Mouse (Mus musculus) heart, postnatal 0 days (tissue): ENCODE measurements around the gene Vash1. TPM values are rescaled to one million over a fixed set of nuclear protein-coding genes. Genes with fewer than 3 reads are reported as not detected.

ENCODE experiments used
- ATAC-seq: fragments of 200-750 bp; cut with Nextera tagmentation; 2 replicates; pipeline ENCODE4 v1.8.0; 2017; ENCODE audit warnings: low read depth, moderate number of reproducible peaks, moderate library complexity; ENCODE audit not compliant: insufficient read depth
- DNase-seq: peaks from one replicate; pipeline ENCODE4 v3.0.0-alpha.2; 2016; ENCODE audit warnings: low spot score
- H3K27ac ChIP-seq: fragments of 300-500 bp; sonication (generic); 2 replicates; pipeline ENCODE4 v1.5.1; 2014; ENCODE audit warnings: low read depth, mild to moderate bottlenecking
- H3K27me3 ChIP-seq: fragments of 300-500 bp; sonication (generic); 2 replicates; pipeline ENCODE4 v1.6.1; 2014; ENCODE audit warnings: low read length, mixed read lengths; ENCODE audit not compliant: control insufficient read depth, insufficient read depth
- H3K36me3 ChIP-seq: fragments of 300-500 bp; sonication (generic); replicated peaks from 2 replicates; pipeline ENCODE4 v1.6.1; 2014; ENCODE audit warnings: low read length, mixed read lengths; ENCODE audit not compliant: control insufficient read depth, insufficient read depth
- H3K4me1 ChIP-seq: fragments of 300-500 bp; sonication (generic); 2 replicates; pipeline ENCODE4 v1.6.1; 2014; ENCODE audit warnings: antibody characterized with exemption; ENCODE audit not compliant: control insufficient read depth, insufficient read depth
- H3K4me2 ChIP-seq: fragments of 300-500 bp; sonication (generic); 2 replicates; pipeline ENCODE4 v1.6.1; 2014; ENCODE audit warnings: low read depth, mild to moderate bottlenecking, low read length, moderate library complexity
- H3K4me3 ChIP-seq: fragments of 300-500 bp; sonication (generic); 2 replicates; pipeline ENCODE4 v1.5.1; 2014; ENCODE audit warnings: low read depth, low read length
- H3K9ac ChIP-seq: fragments of 300-500 bp; sonication (generic); replicated peaks from 2 replicates; pipeline ENCODE4 v1.6.1; 2014; ENCODE audit warnings: low read depth, low read length, mixed read lengths
- H3K9me3 ChIP-seq: fragments of 300-500 bp; sonication (generic); replicated peaks from 2 replicates; pipeline ENCODE4 v1.6.1; 2016; ENCODE audit warnings: low read length; ENCODE audit not compliant: control insufficient read depth
- CTCF ChIP-seq: IDR thresholded peaks from 2 replicates; pipeline ENCODE4 v1.5.1; 2016; ENCODE audit warnings: antibody characterized with exemption, control low read depth, low read depth
- EP300 ChIP-seq: IDR thresholded peaks from 2 replicates; pipeline ENCODE4 v1.6.1; 2016; ENCODE audit warnings: antibody characterized with exemption, low read depth
- WGBS: fragments of 180-500 bp; shearing (Covaris S2); extraction: QIAGEN DNeasy Blood & Tissue Kit; methylation state at CpG from one replicate; pipeline ENCODE4 v1.1.7; 2014; 5-methylcytosine and 5-hydroxymethylcytosine counted together
- polyA plus RNA-seq: library from polyadenylated mRNA; unstranded; fragments of >200 nt; fragmentation: Nextera tagmentation; extraction: Ambion mirVana; gene quantifications from 2 replicates; pipeline ENCODE4 v1.2.1, GENCODE M21; 2015
- total RNA-seq: library from RNA; depleted of rRNA; stranded (reverse); fragments of >200 nt; gene quantifications from 2 replicates; pipeline ENCODE4 v1.2.3, GENCODE M21; 2014; ENCODE audit warnings: low replicate concordance

Gene Vash1
- total and polyA plus RNA-seq, 2 experiments from 2014 or later, result 8.9 to 35.0 TPM

DNA sequence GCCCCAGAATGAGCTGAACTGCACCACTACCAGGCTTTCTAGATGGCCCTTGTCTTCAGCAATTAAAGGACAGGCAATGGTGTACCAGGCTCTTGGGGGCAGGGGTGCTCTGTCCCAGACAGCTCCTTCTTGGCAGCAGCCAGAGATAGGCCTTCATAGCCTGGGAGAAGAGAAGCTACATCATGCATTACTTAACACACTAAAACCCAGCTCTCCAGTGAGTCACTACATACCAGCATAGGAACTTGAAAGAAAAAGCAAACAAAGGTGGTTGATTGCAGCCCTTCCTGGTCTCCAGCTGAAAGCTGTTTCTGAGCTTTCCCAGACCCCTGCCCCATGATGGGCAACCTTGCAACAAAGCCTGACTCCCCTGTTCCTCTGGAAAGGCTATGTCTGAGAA is 20.0 kb downstream of the Vash1 start:
- DNase-seq, result no peak
- Histone ChIP-seq H3K4me1 (no peaks in the 10 kb centered on the region), H3K27ac (no peak overlapping the region), H3K4me3 (no peak overlapping the region), H3K4me2 (no peak overlapping the region), H3K9me3 (no peaks in the 10 kb centered on the region), H3K36me3 (peaks cover 19% of the 10 kb centered on the region), H3K9ac (no peak overlapping the region), H3K27me3 (no peaks in the 10 kb centered on the region)
- TF ChIP-seq CTCF (no peak), EP300 (no peak)
- no peak for ATAC-seq

DNA sequence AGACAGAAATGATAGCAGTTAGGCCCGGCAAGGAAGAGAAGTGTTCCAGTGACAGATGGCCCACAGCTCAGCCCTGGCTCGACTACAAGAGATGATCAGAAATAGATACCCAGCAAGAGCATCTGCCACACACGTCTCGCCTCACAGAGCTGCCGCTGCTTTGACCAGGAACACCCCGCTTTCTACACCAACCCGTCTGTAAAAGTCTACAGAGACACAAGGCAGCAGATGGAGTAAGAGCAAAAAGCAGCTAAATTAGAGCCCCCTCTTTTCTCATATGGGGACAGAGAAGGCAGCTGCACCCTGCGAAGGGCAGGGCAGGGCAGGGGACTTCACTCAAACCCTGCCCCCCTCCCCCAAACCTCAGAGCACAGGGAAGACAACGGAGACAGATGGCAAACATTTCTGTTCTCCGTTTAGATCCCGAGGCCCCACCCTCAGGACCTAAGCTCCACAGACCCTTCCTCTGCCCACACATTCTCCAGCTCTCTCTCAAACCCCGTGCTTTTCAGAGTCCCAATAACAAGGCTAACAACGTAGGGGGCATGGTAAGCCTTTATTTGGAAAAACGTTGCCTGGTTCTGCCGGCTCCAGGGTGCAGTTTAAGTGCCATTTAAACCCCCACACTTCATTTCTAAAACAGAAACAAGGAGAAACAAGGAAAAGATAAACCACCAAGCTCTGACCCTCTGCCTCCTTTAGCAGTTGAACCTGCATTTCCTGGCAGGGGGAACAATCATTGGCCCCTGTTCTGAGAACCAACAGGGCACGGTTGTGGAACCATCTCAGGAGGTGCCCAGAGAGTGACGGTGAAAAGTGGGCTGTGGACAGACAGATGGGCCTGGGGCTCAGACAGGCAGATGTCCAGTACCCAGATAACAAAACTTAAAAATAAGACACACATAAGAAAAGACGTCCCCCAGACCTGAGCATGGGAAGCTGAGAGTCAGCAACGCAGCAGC is 21.7 kb downstream of the Vash1 start:
- peaks cover 36% of the 10 kb centered on the region for H3K36me3 ChIP-seq
- no peak overlapping the region for H3K9ac ChIP-seq
- WGBS, result 43% methylated on average over 19 of the region's 19 CpGs
- H3K27me3 ChIP-seq, result no peaks in the 10 kb centered on the region
- no peak overlapping the region for H3K4me2 ChIP-seq
- no peak overlapping the region for H3K4me3 ChIP-seq
- no peak overlapping the region for H3K27ac ChIP-seq
- ATAC-seq (no peak), DNase-seq (no peak)
- no peaks in the 10 kb centered on the region for H3K9me3 ChIP-seq
- TF ChIP-seq CTCF (no peak), EP300 (no peak)
- H3K4me1 ChIP-seq, result no peaks in the 10 kb centered on the region

DNA sequence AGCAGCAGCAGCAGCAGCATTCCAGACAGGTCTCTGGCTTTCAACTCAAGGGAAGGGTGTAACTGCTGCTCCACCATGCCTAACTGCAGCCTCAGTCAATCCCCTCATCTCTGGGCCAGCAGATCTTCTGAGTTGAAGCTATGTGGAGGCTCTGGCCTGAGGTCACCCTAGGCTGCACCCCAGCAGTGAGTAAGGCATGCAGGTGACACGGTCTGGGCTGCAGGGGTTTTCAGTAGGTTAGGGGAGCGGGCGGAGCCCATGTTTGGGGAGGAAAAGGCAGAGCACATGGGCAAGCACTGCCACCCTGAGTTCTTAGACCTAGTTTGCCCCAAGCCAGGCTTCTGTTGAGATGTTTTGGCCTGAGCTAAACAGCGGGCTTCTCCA is 22.4 kb downstream of the Vash1 start:
- no peak for TF ChIP-seq EP300
- TF ChIP-seq CTCF, result no peak
- no peak for ATAC-seq
- no peak for DNase-seq
- H3K4me1 ChIP-seq, result no peaks in the 10 kb centered on the region
- 79% methylated on average over 4 of the region's 4 CpGs for WGBS
- no peaks in the 10 kb centered on the region for H3K27me3 ChIP-seq
- no peaks in the 10 kb centered on the region for H3K9me3 ChIP-seq
- H3K36me3 ChIP-seq, result peaks cover 37% of the 10 kb centered on the region
- no peak overlapping the region for H3K9ac ChIP-seq
- H3K4me2 ChIP-seq, result no peak overlapping the region
- H3K4me3 ChIP-seq, result no peak overlapping the region
- H3K27ac ChIP-seq, result no peak overlapping the region

DNA sequence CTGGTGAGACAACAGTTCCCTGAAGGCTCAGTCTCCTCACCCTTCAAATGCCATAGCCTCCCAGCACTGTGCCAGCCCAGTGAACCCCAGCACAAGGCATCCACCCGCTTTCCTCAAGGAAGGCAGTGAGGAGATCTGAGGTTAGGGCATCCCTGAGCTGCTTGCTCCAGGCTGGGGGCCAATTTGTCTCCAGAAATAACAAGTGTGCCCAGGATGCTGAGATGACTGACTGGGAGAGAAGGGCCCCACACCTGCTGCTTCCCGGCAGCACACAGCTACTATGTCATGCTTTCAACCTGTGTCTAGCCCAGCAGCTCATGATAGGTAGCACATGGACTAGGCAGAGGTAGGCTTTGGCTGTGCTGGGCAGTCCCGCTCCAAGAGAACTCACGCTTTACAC is 23.0 kb downstream of the Vash1 start:
- H3K4me3 ChIP-seq, result no peak overlapping the region
- no peak overlapping the region for H3K27ac ChIP-seq
- no peak overlapping the region for H3K9ac ChIP-seq
- H3K9me3 ChIP-seq, result no peaks in the 10 kb centered on the region
- H3K27me3 ChIP-seq, result no peaks in the 10 kb centered on the region
- no peaks in the 10 kb centered on the region for H3K4me1 ChIP-seq
- no peak for TF ChIP-seq EP300
- no peak for TF ChIP-seq CTCF
- ATAC-seq (no peak), DNase-seq (no peak)
- WGBS, result 93% methylated on average over 4 of the region's 4 CpGs
- peaks cover 37% of the 10 kb centered on the region for H3K36me3 ChIP-seq
- H3K4me2 ChIP-seq, result no peak overlapping the region

DNA sequence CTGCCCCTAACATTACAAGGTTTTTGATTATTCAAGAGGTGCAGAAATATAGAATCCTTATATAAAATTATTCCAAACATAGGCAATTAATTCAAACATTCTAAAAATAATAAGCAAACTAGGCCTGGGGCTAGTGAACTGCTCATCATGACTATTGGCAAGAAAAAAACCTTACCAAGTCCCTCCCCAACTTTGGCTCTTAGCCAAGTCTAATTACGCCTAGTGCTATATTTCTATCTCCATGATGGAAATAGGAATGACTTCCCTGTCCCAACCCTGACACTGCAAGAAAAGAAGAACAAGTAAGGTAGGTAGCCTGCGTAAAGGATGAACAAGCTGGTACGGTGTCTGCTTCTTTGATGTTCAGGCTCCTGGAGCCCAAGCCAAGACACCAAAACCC is 24.2 kb downstream of the Vash1 start:
- ATAC-seq (no peak), DNase-seq (no peak)
- no peak overlapping the region for H3K4me3 ChIP-seq
- H3K4me1 ChIP-seq, result no peaks in the 10 kb centered on the region
- WGBS, result 94% methylated on average over 3 of the region's 3 CpGs
- peaks cover 37% of the 10 kb centered on the region for H3K36me3 ChIP-seq
- no peak overlapping the region for H3K9ac ChIP-seq
- H3K27me3 ChIP-seq, result no peaks in the 10 kb centered on the region
- TF ChIP-seq EP300, result no peak
- no peak for TF ChIP-seq CTCF
- H3K27ac ChIP-seq, result no peak overlapping the region
- H3K9me3 ChIP-seq, result no peaks in the 10 kb centered on the region
- H3K4me2 ChIP-seq, result no peak overlapping the region

DNA sequence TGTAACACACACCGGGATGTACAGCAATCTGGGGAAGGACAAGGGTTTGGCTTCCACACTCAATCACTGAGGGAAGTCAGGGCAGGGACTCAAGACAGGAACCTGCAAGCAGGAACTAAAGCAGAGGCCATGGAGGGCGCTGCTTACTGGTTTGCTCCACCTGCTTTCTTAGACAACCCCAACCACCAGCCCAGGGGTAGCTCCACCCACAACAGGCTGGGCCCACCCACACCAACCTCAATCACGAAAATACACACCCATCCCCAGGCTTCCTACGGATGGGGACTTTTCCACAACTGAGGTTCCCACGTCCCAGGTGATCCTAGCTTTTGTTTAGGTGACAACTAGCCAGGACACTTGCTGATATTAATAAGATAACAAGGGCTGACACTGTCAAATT is 27.3 kb downstream of the Vash1 start:
- H3K4me2 ChIP-seq, result no peak overlapping the region
- no peaks in the 10 kb centered on the region for H3K9me3 ChIP-seq

More for the DNA sequence above, 27.3 kb downstream of the Vash1 start:
- no peak overlapping the region for H3K4me3 ChIP-seq
- no peaks in the 10 kb centered on the region for H3K4me1 ChIP-seq
- no peak overlapping the region for H3K27ac ChIP-seq
- peaks cover 37% of the 10 kb centered on the region for H3K36me3 ChIP-seq
- TF ChIP-seq EP300, result no peak
- TF ChIP-seq CTCF, result no peak
- no peak for DNase-seq
- H3K9ac ChIP-seq, result no peak overlapping the region
- 80% methylated on average over 5 of the region's 5 CpGs for WGBS
- H3K27me3 ChIP-seq, result no peaks in the 10 kb centered on the region
- ATAC-seq, result no peak
